Mouse (Mus musculus) bone marrow, adult 2 months (tissue): ENCODE measurements around the gene Cat.

Source experiments
- CTCF ChIP-seq: fragments of 200-500 bp; IDR thresholded peaks from 2 replicates; pipeline ENCODE4 v1.5.1; 2011; ENCODE audit warnings: low read length, control low read depth; ENCODE audit not compliant: control insufficient read depth, insufficient read depth
- POLR2A ChIP-seq: fragments of 200-500 bp; IDR thresholded peaks from 2 replicates; pipeline ENCODE4 v1.6.1; 2011; ENCODE audit warnings: low read depth, mild to moderate bottlenecking, control low read depth, low read length, borderline replicate concordance; ENCODE audit not compliant: control insufficient read depth

DNA sequence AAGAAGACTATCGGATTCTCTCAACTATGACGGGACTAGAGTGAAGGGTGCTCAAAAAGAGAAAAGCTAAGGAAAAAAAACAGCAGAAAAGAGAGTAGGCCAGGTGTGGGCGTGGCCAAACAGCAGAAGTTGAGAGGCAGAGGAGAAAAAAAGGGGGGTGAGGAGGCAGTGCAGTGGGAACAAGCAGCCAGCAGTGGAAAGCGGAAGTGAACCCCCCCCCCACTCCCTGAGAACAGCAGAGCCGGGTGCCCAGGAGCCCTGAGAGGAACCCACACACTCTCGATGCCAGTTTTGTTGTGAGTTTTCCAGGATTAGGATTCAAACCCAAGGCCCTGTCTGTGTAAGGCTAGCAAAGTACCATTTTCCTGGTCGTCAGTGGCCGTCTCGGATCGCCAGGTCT, 25.9 kb downstream of the Cat start:
- TF ChIP-seq CTCF (no peak), POLR2A (no peak)
